Mouse (Mus musculus) embryonic facial prominence, embryonic 13.5 days (tissue): ENCODE data around the gene Tmem56. TPM values are rescaled to one million over a fixed set of nuclear protein-coding genes. Genes with fewer than 3 reads are reported as not detected.

ENCODE experiments used
- ATAC-seq: fragments of 200-750 bp; cut with Nextera tagmentation; 2 replicates; pipeline ENCODE4 v1.8.0; 2017; ENCODE audit warnings: low read depth; ENCODE audit not compliant: insufficient number of reproducible peaks, insufficient read depth, low FRiP score, low TSS enrichment
- H3K27ac ChIP-seq: fragments of 300-500 bp; sonication (generic); 2 replicates; pipeline ENCODE4 v1.5.1; 2015; ENCODE audit warnings: moderate library complexity, mild to moderate bottlenecking, inconsistent platforms
- H3K27me3 ChIP-seq: fragments of 300-500 bp; sonication (generic); 2 replicates; pipeline ENCODE4 v1.6.1; 2015; ENCODE audit warnings: mild to moderate bottlenecking, inconsistent platforms
- H3K36me3 ChIP-seq: fragments of 300-500 bp; sonication (generic); 2 replicates; pipeline ENCODE4 v1.6.1; 2015; ENCODE audit warnings: mild to moderate bottlenecking, inconsistent platforms
- H3K4me1 ChIP-seq: fragments of 300-500 bp; sonication (generic); 2 replicates; pipeline ENCODE4 v1.6.1; 2015; ENCODE audit warnings: inconsistent platforms
- H3K4me2 ChIP-seq: fragments of 300-500 bp; sonication (generic); 2 replicates; pipeline ENCODE4 v1.6.1; 2015; ENCODE audit warnings: moderate library complexity, mild to moderate bottlenecking, inconsistent platforms
- H3K4me3 ChIP-seq: fragments of 300-500 bp; sonication (generic); 2 replicates; pipeline ENCODE4 v1.5.1; 2015; ENCODE audit warnings: mild to moderate bottlenecking, inconsistent platforms
- H3K9ac ChIP-seq: fragments of 300-500 bp; sonication (generic); 2 replicates; pipeline ENCODE4 v1.6.1; 2015; ENCODE audit warnings: mild to moderate bottlenecking, inconsistent platforms
- H3K9me3 ChIP-seq: fragments of 300-500 bp; sonication (generic); 2 replicates; pipeline ENCODE4 v1.6.1; 2016; ENCODE audit warnings: inconsistent platforms
- WGBS: fragments of 180-500 bp; shearing (Covaris S2); methylation state at CpG from one replicate; pipeline ENCODE4 v1.1.7; 2015; ENCODE audit warnings: mixed read lengths; 5-methylcytosine and 5-hydroxymethylcytosine counted together
- polyA plus RNA-seq: library from polyadenylated mRNA; unstranded; fragments of >200 nt; fragmentation: Nextera tagmentation; extraction: Ambion mirVana; gene quantifications from 2 replicates; pipeline ENCODE4 v1.2.1, GENCODE M21; 2015

Gene Tmem56
- polyA plus RNA-seq, 1 experiment from 2014 or later = 0.74 TPM

GRCm38 (mm10) chr3:121309429-121309828 lies 26.5 kb upstream of the Tmem56 start:
- Histone ChIP-seq H3K9ac (no peak overlapping the region), H3K4me3 (no peak overlapping the region), H3K4me1 (0 out of 2 replicates have a peak, but pooled peaks cover 7% of the 10 kb centered on the region), H3K36me3 (peaks cover 7% of the 10 kb centered on the region; the same call in 1 of the 2 replicates), H3K4me2 (no peak overlapping the region), H3K9me3 (no peaks in the 10 kb centered on the region), H3K27ac (no peak overlapping the region), H3K27me3 (no peaks in the 10 kb centered on the region)
- 69% methylated on average over 4 of the region's 4 CpGs for WGBS
- ATAC-seq = 0 out of 2 replicates have a peak, but pooled peaks have one; percentile 13

GRCm38 (mm10) chr3:121308935-121309334 lies 26.0 kb upstream of the Tmem56 start:
- Histone ChIP-seq H3K27ac (no peak overlapping the region), H3K4me1 (0 out of 2 replicates have a peak, but pooled peaks cover 7% of the 10 kb centered on the region), H3K27me3 (no peaks in the 10 kb centered on the region), H3K4me3 (no peak overlapping the region), H3K36me3 (peaks cover 7% of the 10 kb centered on the region; the same call in 1 of the 2 replicates), H3K4me2 (no peak overlapping the region), H3K9me3 (no peaks in the 10 kb centered on the region), H3K9ac (no peak overlapping the region)
- whole genome bisulfite sequencing = 81% methylated on average over 5 of the region's 5 CpGs
- 0 out of 2 replicates have a peak, but pooled peaks have one; percentile 53 for ATAC-seq

GRCm38 (mm10) chr3:121307532-121308234 lies 24.8 kb upstream of the Tmem56 start:
- H3K27ac ChIP-seq = no peak overlapping the region; the same call in 1 of the 2 replicates
- no peak overlapping the region for H3K4me3 ChIP-seq
- H3K36me3 ChIP-seq = peaks cover 7% of the 10 kb centered on the region; the same call in 1 of the 2 replicates
- H3K4me1 ChIP-seq = 0 out of 2 replicates have a peak, but pooled peaks cover 4% of the 10 kb centered on the region
- H3K4me2 ChIP-seq = no peak overlapping the region
- H3K9me3 ChIP-seq = no peaks in the 10 kb centered on the region
- no peak overlapping the region for H3K9ac ChIP-seq
- ATAC-seq = 0 out of 2 replicates have a peak, but pooled peaks have one; percentile 8
- 72% methylated on average over 7 of the region's 7 CpGs for WGBS
- no peaks in the 10 kb centered on the region for H3K27me3 ChIP-seq

- WGBS = 89% methylated on average over 7 of the region's 7 CpGs
- no peak overlapping the region for H3K4me3 ChIP-seq
- peaks cover 12% of the 10 kb centered on the region; the same call in 1 of the 2 replicates for H3K36me3 ChIP-seq
- no peak overlapping the region for H3K27ac ChIP-seq
- 0 out of 2 replicates have a peak, but pooled peaks cover 4% of the 10 kb centered on the region for H3K4me1 ChIP-seq
- no peak overlapping the region for H3K4me2 ChIP-seq
- no peak for ATAC-seq
- no peak overlapping the region for H3K9ac ChIP-seq
- no peaks in the 10 kb centered on the region for H3K9me3 ChIP-seq
- H3K27me3 ChIP-seq = no peaks in the 10 kb centered on the region
Observed at GRCm38 (mm10) chr3:121306641-121307040, 23.7 kb upstream of the Tmem56 start.

- Histone ChIP-seq H3K9me3 (no peaks in the 10 kb centered on the region), H3K9ac (no peak overlapping the region), H3K36me3 (no peaks in the 10 kb centered on the region), H3K27me3 (no peaks in the 10 kb centered on the region), H3K4me2 (no peak overlapping the region), H3K27ac (no peak overlapping the region), H3K4me3 (no peak overlapping the region), H3K4me1 (peaks cover 5% of the 10 kb centered on the region)
- 87% methylated on average over 2 of the region's 2 CpGs for WGBS
- no peak for ATAC-seq
Observed at GRCm38 (mm10) chr3:121294200-121294599, 11.3 kb upstream of the Tmem56 start.

- ATAC-seq = peak; percentile 95
Observed at GRCm38 (mm10) chr3:121291560-121292258, 8.8 kb upstream of the Tmem56 start, which contains the start of gene Alg14. Alg14 (plus strand) TSS chr3:121291773.

GRCm38 (mm10) chr3:121291225-121291559 lies 8.3 kb upstream of the Tmem56 start:
- H3K36me3 ChIP-seq = no peaks in the 10 kb centered on the region
- peak overlapping the region; percentile 97 for H3K27ac ChIP-seq
- H3K9me3 ChIP-seq = no peaks in the 10 kb centered on the region
- no peak for ATAC-seq
- H3K4me3 ChIP-seq = peak overlapping the region; percentile 67
- H3K4me1 ChIP-seq = peaks cover 5% of the 10 kb centered on the region
- no peaks in the 10 kb centered on the region for H3K27me3 ChIP-seq
- peak overlapping the region; percentile 77 for H3K9ac ChIP-seq
- peak overlapping the region; percentile 61 for H3K4me2 ChIP-seq
- 3% methylated on average over 7 of the region's 7 CpGs for WGBS

More at GRCm38 (mm10) chr3:121291560-121292258, 8.8 kb upstream of the Tmem56 start, which contains the start of gene Alg14:
- H3K9ac ChIP-seq = peak within 1 kb of the TSS; percentile 78
- peak within 1 kb of the TSS; percentile 67 for H3K4me3 ChIP-seq
- peaks cover 5% of the 10 kb centered on the region for H3K4me1 ChIP-seq
- no peaks in the 10 kb centered on the region for H3K27me3 ChIP-seq
- no peaks in the 10 kb centered on the region for H3K9me3 ChIP-seq
- no peaks in the 10 kb centered on the region for H3K36me3 ChIP-seq
- peak within 1 kb of the TSS; percentile 62 for H3K4me2 ChIP-seq
- H3K27ac ChIP-seq = peak within 1 kb of the TSS; percentile 97
- WGBS = under 1% methylated on average over 42 of the region's 42 CpGs

- H3K27me3 ChIP-seq = no peaks in the 10 kb centered on the region
- no peaks in the 10 kb centered on the region for H3K9me3 ChIP-seq
- no peaks in the 10 kb centered on the region for H3K36me3 ChIP-seq
- no peak for ATAC-seq
- peaks cover 5% of the 10 kb centered on the region for H3K4me1 ChIP-seq
- H3K4me2 ChIP-seq = peak overlapping the region; percentile 61
- peak overlapping the region; percentile 77 for H3K9ac ChIP-seq
- peak overlapping the region; percentile 67 for H3K4me3 ChIP-seq
- H3K27ac ChIP-seq = peak overlapping the region; percentile 97
- WGBS = 70% methylated on average over 8 of the region's 8 CpGs
Observed at GRCm38 (mm10) chr3:121290681-121291080, 7.8 kb upstream of the Tmem56 start.

- Histone ChIP-seq H3K9ac (no peak overlapping the region), H3K4me2 (no peak overlapping the region), H3K4me3 (no peak overlapping the region), H3K27me3 (no peaks in the 10 kb centered on the region), H3K9me3 (no peaks in the 10 kb centered on the region), H3K4me1 (peaks cover 5% of the 10 kb centered on the region), H3K36me3 (no peaks in the 10 kb centered on the region), H3K27ac (no peak overlapping the region)
- no peak for ATAC-seq
- WGBS = 93% methylated on average over 2 of the region's 2 CpGs
Observed at GRCm38 (mm10) chr3:121287151-121287550, 4.3 kb upstream of the Tmem56 start.

GRCm38 (mm10) chr3:121285219-121285618 lies 2.3 kb upstream of the Tmem56 start:
- H3K9me3 ChIP-seq = no peaks in the 10 kb centered on the region
- no peaks in the 10 kb centered on the region for H3K36me3 ChIP-seq
- no peaks in the 10 kb centered on the region for H3K27me3 ChIP-seq
- H3K4me2 ChIP-seq = no peak overlapping the region
- no peak overlapping the region for H3K9ac ChIP-seq
- 94% methylated on average over 6 of the region's 6 CpGs for WGBS
- no peak for ATAC-seq
- no peak overlapping the region for H3K4me3 ChIP-seq
- no peaks in the 10 kb centered on the region for H3K4me1 ChIP-seq
- H3K27ac ChIP-seq = no peak overlapping the region

GRCm38 (mm10) chr3:121279679-121280078 lies 3.2 kb downstream of the Tmem56 start:
- ATAC-seq = no peak
- 83% methylated on average over 14 of the region's 14 CpGs for WGBS
- H3K4me1 ChIP-seq = no peaks in the 10 kb centered on the region

More at GRCm38 (mm10) chr3:121279679-121280078, 3.2 kb downstream of the Tmem56 start:
- H3K27ac ChIP-seq = no peak overlapping the region
- H3K27me3 ChIP-seq = no peaks in the 10 kb centered on the region
- no peak overlapping the region for H3K4me2 ChIP-seq
- no peak overlapping the region for H3K4me3 ChIP-seq
- H3K36me3 ChIP-seq = no peaks in the 10 kb centered on the region
- H3K9me3 ChIP-seq = no peaks in the 10 kb centered on the region
- no peak overlapping the region for H3K9ac ChIP-seq
